Mouse (Mus musculus) mature B cell (primary cell): Measurements from ENCODE around the gene Hyal6.

Experiments
- in situ Hi-C: fragments of 300-500 bp; cut with MboI; formaldehyde crosslinking; loops from 2 replicates; pipeline ENCODE4 v1.14.3; 2019

Gene Hyal6

GRCm38 (mm10) chr6:24732945-24733344, at the start of gene Hyal6:
Gene Hyal6 (plus strand): TSS chr6:24733245.
- in situ Hi-C loops: no loop called here

- in situ Hi-C loops: no loop called here
Measured at GRCm38 (mm10) chr6:24687871-24688270, 45.2 kb upstream of the Hyal6 start.

DNA sequence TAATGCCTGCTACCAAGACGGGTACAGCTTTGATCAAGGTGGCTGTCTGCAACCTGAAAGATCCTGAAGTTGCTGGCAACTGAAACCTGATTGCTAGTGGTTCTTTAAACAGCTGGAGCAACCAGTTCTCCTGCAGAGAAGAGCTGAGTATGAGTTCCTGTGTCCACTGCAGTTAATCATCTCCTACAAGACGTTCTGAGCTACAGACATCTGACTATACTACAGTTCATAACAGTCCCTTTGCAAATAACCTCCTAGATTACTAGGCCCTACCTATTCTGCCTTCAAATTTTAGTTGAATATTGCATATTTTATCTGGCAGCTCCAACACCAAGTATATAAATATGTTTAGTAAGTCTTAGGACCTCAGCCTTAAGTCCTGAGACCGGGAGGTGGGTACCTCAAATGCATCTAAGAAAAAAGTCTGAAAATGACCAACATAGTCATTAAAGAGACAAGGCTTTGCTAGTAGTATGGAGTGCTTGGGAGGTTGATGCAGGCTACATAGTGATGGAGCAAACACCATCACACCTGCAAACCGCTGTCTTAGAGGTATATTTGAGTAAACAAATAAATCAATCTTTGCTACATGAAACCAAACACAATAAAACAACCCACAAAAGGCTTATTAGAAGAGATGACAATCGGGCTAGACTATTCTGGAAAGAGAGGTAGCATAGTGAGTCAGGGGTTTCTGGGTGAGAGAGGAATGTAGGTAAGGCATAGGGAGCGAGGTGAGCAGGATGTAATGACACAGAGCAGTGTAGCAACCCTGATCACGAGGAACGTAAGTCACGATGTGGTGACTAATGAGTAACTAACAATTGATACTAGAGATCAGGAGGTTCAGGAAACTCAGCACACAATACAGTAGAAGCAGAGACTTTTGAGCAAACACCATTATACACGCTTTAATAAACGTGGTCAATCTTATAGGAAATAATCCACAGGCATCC, 38.3 kb upstream of the Hyal6 start:
- in situ Hi-C loops: no loop called here

DNA sequence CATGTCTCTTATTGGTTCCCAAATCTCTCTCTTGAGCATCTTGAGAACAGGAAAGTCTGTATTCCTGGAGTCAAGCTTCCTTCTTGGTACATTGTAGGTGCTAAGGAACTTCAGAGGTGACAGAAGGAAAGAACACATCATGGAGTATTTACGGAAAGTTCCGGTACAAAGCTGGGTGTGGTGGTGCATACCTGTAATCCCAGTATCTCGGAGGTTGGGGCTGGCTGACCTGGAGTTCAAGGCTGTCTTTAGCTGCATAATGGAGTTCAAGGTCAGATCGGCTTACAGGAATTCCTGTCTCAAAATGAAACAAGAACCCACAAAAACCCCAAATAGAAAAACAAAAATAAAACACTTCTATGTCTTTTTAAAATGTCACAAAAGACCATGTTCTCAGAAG, 36.9 kb upstream of the Hyal6 start:
- in situ Hi-C loops: no loop called here

DNA sequence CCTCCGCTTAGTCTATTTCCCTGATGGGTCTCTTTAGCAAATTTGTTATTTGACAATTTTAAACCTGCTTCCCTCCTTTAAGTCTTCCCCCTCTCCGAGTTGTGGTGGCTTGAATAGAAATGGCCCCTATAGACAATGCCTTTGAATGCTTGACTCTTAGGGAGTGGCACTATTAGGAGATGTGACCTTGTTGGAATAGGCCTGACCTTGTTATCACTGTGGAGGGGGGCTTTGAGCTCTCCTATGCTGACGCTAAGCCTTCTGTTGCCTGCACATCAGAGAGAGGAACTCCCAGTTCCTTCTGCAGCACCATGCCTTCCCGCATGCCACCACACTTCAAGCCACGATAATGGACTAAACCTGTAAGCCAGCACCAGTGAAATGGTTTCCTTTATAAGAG, 35.8 kb upstream of the Hyal6 start:
- in situ Hi-C loops: no loop called here

GRCm38 (mm10) chr6:24707090-24707489, 26.0 kb upstream of the Hyal6 start:
- in situ Hi-C loops: no loop called here

DNA sequence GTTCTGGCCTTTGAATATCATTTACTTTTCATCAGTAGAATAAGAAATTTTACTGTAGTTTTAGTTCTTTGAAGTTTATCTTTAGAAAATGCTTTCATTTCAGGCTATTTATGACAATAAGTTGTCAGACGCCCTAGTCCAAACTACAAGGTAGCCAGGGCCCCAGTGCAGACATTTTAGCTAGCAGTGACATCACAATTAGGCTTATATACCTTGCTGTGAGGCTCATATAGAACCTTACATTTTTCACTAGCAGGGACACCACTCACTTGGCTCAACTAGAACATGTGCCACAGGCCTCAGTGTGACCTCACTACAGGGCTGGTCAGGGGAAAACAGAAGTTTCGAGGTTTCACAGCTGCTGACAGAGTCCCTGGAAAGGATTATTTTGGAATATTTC, 25.5 kb upstream of the Hyal6 start:
- in situ Hi-C loops: no loop called here

- in situ Hi-C loops: no loop called here
Measured at GRCm38 (mm10) chr6:24721317-24722099, 11.5 kb upstream of the Hyal6 start.

DNA sequence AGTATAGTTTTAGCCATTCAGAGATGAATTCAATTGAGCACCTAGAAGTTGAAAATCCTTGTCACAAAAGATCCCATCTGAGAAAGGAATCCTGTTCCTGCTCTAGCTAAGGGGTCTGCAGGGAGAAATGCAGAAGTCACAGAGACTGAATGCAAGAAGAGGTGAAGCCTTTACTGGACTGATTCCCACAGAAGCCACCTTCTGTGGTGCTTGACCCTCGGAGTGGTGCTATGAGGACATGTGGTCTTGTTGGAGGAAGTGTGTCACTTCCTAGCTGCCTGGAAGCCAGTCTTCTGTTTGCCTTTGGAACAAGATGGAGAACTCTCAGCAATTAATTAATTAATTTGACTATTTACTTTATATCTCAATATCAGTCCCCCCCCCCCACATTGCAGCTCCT, 4.9 kb upstream of the Hyal6 start:
- in situ Hi-C loops: no loop called here

- in situ Hi-C loops: no loop called here
Measured at GRCm38 (mm10) chr6:24734565-24734964, 1.5 kb downstream of the Hyal6 start.

GRCm38 (mm10) chr6:24748029-24748428, 15.0 kb downstream of the Hyal6 start, which contains the start of gene Hyal4:
Gene Hyal4 (plus strand): TSS chr6:24748329.
- in situ Hi-C loops: no loop called here

- in situ Hi-C loops: no loop called here
Measured at GRCm38 (mm10) chr6:24759281-24759680, 26.2 kb downstream of the Hyal6 start.

- in situ Hi-C loops: no loop called here
Measured at GRCm38 (mm10) chr6:24766261-24766660, 33.2 kb downstream of the Hyal6 start.

DNA sequence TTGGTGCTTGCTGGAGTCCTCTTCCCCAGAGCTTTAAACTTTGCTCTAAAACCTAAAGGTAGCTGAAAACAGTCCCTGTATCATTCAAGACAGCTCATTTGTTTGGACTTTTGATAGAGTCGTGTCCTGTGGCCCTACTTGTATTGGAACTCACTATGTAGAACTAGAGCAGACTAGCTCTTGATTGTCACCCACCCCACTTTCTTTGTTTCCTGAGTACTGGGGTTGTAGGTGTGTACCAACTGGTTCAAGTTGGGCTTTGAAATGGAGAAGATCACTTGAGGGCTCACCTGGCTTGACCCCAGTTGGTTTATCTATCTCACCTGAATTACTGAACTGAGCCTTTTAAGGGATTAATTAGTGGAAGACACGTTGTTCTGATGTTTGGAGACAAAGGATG, 46.1 kb downstream of the Hyal6 start:
- in situ Hi-C loops: no loop called here

GRCm38 (mm10) chr6:24790888-24791287, 57.8 kb downstream of the Hyal6 start, which contains the start of gene Spam1:
Gene Spam1 (plus strand): TSS chr6:24791188.
- in situ Hi-C loops: no loop called here
